Mouse (Mus musculus) induced T-regulatory cell, adult 2 months (primary cell): ENCODE measurements at regions not wholly inside any gene's neighbourhood (a gene's known extent, or its start where the extent isn't known, plus 50 kb on each side); places are given as distances from the start of the nearest gene placed in this dataset.
A peak's percentile ranks its signal among the peaks of the same experiment; 100 is the strongest.

ENCODE experiments used
- DNase-seq: peaks from one replicate; pipeline ENCODE4 v3.0.0-alpha.2; 2012; ENCODE audit warnings: low read depth

DNA sequence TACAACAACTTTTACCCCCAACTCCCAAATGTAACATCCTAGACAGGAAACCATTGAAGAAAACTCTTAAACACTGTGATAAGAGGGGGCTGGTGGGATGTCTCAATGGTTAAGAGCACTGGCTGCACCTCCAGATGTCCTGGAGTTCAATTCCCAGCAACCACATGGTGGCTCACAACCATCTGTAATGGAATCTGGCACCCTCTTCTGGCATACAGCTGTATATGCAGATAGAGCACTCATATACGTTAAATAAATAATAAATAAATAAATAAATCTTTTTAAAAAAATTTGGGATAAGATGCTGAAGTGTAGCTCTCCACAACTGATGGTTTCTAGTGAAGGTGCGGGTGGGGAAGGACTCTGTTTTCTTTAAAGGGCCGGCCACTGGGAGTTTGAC, 69.3 kb downstream of the Kctd15 start:
- no peak for DNase-seq

DNA sequence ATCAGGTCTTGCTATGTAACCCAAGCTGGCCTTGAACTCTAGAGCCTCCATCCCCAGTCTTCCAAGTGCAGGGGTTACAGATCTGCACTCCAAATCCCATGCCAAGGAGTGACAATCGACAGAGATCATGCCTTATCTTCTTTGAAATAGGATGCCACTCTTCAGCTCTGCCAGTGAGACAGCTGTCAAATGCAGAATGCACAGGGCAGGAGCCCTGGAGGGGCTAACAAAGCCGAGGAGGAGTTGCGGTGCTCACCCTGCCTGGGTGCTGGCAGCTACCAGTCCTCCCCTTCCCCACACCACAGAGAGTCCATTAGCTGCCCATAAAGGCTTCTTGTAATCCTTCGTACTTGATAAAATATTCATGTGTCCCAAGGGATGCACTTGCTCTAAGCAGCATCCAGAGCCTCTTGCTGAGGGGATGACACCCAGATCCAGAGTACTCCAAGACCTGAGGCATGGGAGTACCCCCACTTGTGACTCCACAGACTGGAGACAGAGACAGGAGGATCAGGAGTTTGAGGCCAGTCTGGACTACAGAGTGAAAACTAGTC, 71.1 kb downstream of the Kctd15 start:
- no peak for DNase-seq

DNA sequence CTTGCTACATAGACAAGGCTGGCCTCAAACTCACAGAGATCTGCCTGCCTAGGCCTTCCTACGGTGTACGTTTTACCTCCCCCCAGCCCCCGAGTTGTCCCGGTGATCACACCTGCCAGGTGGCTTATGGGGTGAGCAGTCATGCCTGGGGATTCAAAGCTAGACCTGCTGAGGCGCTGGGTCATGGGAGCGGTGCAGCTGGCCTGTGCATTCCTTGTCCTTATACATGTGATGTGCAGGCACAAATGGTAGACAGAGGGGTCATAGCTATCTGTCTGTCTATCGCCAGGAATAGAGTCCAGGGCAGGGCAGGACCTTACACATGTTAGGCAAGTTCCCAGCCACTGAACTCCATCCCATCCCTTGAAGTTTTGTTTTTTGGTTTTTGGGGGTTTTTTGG, 71.7 kb downstream of the Kctd15 start:
- DNase-seq: no peak

DNA sequence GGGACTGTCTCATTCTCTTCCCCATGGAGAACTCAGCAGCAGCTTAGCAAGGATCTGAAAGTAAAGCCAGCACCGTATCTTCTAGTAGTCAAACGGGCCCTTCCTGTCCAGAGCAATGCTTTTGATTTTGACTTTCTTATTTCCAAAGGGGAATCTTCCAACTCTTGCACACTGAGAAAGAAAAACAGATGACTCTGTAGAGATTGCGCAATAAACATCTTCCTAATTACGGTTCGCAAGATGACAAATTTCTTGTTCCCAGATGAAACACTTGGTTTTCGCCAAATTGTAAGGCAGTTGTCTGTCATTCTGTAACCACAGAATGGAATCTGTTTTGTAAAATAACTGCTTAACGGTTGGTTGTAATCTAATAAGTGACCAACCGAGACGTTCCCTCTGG, 75.7 kb downstream of the Kctd15 start:
- no peak for DNase-seq

DNA sequence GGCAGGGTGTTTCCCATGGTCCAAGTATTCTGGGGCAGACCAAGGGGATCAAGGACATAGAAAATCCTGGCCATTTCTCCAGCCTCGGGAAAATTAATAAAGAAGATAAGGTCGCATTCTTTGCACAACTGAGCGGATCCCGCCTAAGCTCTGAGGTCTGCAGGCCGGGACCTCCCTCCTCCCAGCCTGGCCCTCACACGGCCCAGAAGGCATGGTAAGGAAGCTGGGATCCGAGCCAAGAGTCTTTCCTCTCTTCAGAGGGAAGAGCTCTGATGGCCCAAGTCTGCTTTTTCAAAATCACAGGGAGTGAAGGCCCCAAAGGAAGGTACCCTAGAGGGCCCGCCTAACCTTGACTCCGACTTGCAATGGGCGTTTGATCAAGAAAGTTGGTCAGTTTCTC, 85.2 kb downstream of the Kctd15 start:
- no peak for DNase-seq

DNA sequence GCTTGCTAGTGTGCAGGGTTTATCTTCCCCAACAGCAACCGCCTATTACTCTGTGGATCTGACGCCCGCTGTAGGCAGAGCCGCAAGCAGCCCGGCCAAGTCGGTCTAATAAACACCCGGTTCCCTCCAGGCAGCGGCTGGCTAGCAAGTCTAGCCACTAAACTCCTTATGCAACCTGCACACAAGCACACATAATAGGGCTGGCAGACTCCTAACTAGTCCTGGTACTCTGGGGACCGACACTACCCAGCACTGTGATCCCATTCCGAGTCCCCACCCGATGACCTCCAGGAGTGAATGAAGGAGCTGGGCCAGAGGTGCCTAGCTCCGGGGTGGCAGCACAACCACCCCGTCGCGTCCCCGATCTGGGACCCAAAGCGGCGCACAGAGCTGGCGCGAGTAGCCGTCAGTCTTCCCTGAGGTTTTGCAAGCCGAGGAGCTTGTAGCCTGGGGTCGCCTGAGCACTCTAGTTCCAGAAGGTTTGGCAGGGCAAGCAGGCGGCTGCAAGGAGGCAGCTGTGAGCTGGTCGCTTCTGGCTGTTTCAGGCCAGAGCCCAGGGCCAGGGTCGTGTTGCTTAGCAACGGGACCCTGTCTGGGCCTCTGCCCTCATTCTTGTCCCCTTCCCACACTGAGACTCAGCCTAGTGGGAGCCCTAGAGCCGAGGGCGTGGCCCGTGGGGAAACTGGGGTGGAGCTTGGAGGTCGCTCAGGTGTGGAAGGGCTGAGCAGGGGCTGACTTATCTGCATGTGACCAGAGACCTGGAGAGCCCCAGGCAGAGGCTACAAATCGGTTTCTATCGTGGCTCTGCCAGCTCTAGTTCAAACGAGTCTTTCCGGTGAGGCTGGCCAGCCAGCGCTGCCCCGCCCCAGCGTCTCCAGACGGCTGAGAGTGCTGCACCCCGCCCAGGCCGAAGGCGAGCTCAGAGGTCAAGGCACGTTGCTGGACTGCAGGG, 86.1 kb downstream of the Kctd15 start:
- DNase-seq: no peak

DNA sequence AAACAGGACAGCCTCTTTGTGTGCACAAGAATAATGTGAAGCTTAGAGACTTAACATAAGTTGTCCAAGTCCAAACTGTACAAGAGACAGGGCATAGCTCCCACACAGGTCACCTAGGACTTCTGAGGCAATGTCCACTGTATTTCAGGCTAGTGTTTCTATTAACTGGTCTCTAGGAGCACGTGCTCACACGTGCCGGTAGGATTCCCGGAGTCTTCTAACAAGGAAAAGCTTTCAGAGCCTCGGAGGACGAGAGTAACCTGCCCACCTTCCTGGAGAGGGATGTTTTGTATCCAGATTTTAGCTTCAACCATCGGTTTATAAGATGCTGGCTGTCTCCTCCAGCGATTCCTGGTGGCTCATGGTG, 86.8 kb downstream of the Kctd15 start:
- DNase-seq: no peak

DNA sequence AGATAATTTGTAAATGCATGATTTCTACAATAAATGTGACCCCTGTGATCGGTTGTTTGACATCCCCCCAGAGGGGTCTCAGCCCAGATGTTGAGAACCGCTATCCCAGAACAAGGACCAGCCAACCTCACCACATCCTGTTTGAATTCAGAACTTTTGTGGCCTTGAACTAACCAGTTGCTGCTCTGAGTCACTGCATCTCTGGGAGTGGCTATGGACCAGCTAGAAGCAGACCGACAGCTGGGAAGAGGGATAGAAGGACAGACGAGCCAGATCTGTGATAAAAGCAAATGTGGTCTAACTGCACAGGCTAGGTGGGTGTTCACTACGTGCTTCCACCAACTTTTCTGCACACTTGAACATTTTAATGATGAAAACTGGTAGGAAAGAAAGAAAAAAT, 89.0 kb downstream of the Kctd15 start:
- no peak for DNase-seq

DNA sequence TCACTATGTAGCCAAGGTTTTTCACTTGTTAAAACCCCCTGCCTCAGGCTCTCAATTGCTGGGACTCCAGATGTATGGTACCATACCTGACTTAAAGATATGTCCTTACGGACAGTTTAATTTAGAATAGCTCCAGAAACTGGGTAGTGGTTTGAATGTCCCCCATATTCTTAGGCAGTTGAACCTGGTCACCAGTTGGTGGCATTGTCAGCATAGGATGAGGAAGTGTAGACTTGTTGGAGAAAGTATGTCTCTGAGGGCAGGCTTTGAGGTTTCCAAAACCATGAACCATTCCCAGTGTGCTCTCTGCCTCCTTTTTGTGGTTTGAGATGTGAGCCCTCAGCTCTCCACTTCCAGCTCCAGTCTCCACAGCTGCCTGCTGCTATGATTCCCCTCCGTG, 94.4 kb downstream of the Kctd15 start:
- DNase-seq: no peak

DNA sequence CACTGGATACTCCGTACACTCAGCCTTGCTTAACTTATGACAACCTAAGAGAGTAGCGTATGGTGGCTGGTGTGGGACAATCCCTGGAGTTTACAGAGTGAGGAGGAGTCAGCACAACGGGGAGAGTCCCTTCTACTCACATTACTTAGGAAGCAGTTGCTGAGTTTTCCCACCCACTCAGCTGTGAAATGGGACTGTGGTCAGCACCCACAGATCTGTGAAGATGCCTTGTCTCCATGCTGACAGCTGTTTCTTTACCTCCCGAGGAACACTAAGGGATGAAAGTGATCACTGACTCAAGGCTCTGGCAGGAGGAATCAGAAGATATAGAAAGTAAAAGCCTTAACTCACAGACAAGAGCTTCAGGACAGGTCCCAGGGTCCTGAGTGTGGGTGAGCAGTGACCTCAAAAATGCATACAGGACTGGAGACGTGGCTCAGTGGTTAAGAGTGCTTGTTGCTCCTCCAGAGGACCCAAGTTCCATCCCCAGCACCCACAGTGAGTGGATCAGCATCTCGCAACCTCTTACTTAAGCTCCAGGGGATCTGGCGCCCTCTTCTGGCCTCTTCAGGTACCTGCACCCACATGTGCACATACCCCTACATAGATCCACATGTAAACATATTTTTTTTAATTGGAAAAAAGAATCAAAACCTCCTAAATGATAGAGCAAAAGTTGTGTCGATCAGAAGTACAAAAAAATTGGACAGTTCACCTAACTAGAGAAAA, 97.8 kb downstream of the Kctd15 start:
- no peak for DNase-seq

DNA sequence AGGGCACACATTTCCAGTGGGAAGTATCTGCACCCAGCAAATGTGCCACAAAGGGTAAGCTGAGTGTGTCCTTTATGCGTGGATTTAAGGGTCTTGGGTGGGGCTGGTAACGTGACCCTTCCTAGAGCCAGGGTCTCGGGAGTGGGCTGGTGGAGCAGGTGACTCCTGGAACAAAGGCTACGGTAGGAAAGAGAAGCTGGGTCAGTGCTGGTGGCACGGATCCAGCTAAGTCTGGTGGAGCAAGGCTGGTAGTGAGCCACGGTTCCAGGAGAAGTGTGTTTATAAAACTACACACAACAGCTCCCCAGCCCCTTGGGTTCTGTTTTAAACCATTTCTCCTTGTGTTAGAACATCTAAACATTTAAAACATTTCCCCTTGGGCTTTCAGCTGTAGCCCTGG, 101.3 kb downstream of the Kctd15 start:
- DNase-seq: no peak

DNA sequence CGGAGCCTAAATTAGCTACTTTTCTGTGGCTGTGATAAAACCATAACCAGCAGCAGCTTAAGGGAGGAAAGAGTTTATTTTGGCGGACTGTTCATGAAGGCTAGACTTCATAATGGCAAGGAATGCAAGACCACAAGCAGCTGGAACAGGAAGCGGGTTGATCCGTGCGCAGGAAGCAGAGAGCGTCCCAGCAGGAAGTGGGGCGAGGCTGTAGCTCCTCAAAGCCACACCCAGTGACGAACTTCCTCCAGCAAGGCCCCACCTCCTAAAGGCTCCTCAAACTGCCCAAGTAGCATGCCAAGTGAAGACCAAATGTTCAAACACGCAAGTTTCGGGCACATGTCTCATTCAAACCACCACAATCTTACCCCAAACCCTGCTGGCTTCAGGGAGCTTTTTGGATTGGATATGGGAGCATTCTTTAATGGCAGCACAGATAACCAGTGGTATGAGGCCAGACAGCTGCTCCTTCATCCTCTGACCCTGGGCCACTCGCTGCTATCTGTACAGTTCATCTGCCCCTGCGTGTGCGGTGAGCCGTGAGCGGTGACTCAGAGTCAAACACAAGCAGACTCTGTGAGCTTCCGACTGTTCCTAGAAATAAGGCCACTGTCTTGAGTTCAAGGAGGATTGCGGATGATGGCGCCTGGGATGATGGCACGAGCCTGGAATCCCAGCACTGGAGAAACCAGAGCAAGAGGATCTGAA, 109.8 kb downstream of the Kctd15 start:
- no peak for DNase-seq

DNA sequence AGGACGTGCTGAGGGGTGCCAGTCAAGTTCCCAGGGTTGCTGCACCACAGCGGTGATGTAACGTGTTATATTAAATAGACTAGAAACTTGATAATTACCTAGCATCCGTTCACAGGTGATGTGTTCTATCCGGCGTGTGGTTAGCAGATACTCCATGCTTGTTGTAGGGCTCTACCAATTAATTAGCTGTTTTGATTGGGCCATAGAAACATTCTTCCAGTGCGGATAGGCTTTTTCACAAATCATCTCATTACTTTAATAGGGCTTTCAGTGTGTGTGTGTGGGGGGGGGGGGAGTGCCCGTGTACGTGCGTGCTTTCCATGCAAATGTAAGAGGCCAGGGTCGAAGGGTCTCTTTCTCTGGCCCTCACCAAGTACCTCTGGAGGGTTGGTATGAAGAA, 110.6 kb downstream of the Kctd15 start:
- no peak for DNase-seq

DNA sequence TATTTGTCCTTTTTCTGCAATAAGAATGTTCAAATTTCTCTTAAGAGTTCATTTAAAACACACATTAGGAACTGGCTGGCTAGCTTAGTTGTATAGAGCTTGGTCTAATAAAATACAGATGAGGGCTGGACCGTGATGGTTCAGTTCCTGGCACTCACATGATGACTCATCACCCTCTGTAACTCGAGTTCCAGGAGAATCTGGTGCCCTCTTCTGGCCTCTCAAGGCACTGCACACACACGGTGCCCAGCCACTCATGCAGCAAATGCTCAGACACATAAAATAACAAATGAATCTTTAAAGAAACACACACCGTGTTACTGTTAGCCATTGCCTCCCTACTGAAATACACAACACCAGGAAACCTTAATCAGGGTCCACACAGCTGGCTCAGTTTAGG, 114.6 kb downstream of the Kctd15 start:
- DNase-seq: peak; percentile 2

DNA sequence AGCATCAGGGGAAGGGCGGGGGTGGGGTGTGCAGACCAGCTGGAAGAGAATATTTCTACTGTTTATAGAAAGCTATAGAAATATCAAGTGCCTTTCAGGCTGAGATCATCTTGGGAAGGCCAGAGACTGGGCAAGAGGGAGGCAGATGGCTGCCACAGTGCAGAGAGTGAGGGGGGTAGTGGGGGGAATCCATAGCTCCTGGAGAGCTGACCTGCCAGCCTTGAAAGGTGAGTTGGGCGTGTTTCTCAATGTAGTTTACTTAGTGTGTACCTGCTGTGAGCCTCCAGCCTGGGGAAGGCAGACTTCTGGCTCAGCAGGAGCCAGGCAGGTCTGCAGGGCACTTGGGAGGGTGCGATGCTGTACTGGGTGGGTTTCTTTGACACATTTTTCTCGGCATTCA, 115.5 kb downstream of the Kctd15 start:
- DNase-seq: no peak

DNA sequence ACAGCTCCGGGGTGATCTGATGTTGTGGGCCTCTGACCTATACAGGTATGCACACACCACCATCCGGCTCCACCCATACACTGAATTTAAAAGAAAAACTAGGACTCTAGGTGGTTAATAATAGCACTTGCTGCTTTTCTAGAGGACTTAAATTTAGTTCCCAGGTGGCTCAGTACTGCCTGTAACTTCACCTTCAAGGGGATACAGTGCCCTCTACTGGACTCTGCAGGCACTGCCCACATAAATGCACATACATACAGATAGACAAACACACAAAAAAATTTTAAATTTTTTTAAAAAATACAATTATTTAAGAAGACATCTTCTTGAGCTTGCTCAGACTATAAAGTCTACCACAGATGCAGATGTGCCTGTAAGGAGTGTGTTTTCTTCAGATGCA, 116.7 kb downstream of the Kctd15 start:
- no peak for DNase-seq

DNA sequence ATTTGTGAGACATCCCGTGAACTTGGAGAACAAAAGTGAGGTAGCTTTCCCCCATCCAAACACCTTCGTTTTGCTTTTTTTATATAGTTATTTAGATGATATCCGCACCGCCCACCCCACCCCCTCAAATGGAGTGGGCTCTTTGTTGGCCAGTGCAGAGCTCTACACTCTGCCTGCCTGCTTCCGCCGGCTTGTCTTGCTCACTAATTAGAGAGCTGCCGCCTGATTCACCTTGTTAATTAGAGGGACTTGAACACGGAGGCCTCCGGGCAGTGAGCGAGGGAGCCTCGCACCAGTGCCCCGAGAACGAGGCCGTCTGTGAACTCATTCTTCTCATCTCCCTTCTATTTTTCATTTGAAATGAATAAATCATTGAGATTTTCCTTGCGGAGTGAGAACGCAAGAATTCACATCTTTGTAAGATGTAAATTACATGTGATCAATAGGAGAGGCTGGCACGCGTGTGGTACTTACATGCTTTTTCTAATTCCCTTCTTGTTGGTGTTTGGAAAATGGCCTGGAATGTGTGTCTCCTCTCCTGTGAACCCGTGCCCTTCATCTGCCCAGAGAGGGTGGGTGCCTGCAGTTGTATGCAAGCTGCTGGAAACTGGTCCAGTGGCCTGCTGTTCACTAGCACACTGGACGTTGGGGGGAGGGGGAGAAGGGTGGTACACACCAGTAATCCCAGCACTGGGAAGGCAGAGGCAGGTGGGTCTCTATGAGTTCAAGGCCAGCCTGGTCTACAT, 118.0 kb downstream of the Kctd15 start:
- no peak for DNase-seq

DNA sequence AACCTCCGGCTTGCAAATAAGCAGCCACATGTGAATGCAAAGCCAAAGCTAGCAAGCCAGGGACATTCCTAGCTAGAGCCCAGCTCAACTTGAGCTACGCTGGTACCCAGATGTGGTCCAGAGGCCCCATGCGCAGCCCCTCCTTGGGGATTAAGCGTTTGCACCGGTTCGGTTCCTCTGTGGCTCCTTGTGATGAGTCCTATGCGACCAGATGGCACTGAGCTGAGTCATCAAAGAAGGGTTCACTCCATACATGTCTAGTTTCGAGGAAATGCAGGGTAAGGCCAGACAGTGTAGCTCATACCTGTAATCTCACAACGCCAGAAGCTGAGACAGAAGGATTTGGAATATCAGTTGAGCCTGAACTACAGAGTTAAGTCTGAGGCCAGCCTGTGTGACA, 119.4 kb downstream of the Kctd15 start:
- no peak for DNase-seq

DNA sequence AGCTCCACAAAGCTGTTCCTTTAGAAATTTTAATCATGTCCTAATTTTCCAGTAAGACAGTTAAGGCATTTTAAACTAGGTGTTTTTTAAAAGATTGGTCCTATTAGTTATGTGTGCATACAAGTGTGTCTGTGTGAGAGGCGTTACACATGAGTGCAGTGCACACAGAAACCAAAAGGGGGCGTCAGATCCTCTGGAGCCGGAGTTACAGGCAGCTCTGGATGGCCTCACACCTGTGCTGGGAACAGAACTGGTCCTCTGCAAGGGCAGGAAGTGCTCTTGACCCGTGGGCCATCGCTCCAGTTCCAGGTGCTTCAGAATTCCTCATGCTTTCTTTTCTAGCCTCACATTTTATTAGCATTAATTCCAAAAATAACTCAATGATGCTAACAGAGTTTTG, 122.3 kb downstream of the Kctd15 start:
- DNase-seq: no peak

DNA sequence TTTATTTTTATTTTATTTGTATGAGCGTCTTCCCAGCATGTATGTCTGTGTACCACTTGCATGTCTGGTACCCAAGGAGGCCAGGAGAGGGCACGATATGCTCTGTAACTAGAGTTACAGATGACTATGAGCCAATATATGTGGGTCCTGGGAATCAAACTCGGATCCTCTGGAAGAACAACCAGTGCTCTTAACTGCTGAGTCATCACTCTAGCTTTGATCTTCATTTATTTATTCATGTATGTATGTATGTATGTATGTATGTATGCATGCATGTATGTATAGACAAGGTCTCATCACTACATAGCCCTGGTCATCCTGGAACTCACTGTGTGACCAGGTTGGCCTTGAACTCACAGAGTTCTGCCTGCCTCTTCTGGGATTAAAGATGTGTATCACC, 124.9 kb downstream of the Kctd15 start:
- DNase-seq: no peak

DNA sequence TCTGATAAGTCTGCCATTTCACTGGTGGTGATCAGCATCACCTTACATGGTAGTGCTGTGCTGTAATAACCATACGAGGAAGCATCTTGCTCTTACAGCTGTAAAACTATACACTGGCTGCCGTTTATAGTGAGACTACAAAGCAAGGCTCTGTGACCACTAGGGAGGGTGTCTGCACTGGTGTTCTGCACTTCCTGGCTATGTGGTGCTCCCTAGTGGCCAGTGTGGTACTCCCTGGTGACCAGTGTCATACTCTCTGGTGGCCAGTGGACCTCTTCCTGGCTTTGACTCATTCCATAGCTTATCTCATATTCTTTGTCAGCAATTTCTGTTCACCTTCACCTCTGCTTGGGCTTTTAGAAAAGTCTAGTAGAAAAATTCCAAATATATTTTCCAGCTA, 114.7 kb upstream of the Lsm14a start:
- no peak for DNase-seq

DNA sequence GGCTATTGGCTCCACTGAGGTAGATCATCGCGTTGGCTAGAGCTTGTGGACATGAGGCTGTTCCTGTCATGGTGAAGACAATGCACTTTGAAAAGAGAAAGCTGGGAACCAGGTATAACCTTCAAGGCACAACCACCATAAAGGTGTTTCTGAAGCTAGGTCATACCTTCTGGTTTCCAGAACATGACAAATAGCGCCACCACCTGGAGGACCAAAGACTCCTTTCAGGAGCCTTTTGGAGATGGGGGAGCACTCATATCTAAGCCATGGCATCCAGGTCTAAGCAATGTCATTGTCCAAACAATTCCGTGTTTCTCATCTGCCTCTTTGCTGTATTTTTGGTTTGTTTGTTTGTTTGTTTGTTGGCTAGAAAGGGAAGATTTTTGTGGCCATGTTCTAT, 113.7 kb upstream of the Lsm14a start:
- DNase-seq: no peak
